Mouse (Mus musculus) heart, postnatal 36 days (tissue): Measurements from ENCODE around the gene B4galt3. TPM values are rescaled to one million over a fixed set of nuclear protein-coding genes. Genes with fewer than 3 reads are reported as not detected.
"Not testable (repeated sequence)": the region's sequence is repeated elsewhere in the genome, so short reads cannot be mapped to it uniquely, and the experiment has no call there.

Experiments
- DNase-seq, 2 experiments: peaks; one replicate each; pipeline ENCODE4 v3.0.0; 2021 to 2022
- intact Hi-C: fragments of 180-260 bp; cut with DNase I; formaldehyde crosslinking; loops from one replicate; pipeline ENCODE4 v1.15.1; 2025
- total RNA-seq, 2 experiments: library from RNA; stranded (reverse); gene quantifications; 2 replicates each; pipeline ENCODE4 v1.2.3; 2021

Gene B4galt3
- total RNA-seq, 2 experiments from 2014 or later = 14.5 to 19.7 TPM

DNA sequence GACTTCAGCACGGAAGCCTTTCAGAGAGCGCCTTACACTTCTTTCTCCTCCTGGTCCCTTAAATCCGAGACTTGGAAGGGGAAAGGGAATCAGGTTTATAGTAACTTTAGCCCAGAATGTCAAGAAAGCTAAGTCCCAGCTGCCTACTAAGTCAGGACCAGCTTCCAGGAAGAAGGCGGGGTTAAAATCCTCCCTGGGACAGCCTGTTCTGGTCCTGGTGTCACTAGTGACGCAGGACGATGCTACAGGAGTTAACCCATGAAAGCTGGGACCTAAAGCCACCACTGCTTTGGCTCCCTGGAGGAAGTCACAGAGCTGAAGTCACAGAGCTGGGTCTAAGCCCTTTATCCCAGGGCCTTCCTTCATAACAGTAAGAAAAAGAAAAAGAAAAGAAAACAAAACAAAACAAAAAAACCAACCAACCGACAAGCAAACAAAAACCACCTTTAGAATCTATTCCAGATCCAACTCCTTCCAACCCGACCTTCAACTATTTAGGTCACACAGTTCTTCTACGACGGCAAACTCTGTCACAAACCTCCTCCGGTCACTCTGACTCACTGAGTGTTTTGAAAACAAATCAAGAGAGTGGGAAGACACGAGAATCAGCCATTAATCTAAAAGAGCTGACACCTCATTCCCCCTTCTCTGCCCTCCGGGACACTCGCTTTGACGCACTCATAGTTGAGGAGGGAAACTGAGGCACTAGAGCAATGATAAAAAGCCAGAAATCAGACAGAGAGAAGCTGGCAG is 30.0 kb upstream of the B4galt3 start:
- intact Hi-C loops = no loop called here

GRCm38 (mm10) chr1:171240911-171241310 is 29.2 kb upstream of the B4galt3 start:
- intact Hi-C loops = no loop called here
- no peak for DNase-seq

More for the DNA sequence above, 30.0 kb upstream of the B4galt3 start:
- peak; percentile 52 to 56 for DNase-seq

DNA sequence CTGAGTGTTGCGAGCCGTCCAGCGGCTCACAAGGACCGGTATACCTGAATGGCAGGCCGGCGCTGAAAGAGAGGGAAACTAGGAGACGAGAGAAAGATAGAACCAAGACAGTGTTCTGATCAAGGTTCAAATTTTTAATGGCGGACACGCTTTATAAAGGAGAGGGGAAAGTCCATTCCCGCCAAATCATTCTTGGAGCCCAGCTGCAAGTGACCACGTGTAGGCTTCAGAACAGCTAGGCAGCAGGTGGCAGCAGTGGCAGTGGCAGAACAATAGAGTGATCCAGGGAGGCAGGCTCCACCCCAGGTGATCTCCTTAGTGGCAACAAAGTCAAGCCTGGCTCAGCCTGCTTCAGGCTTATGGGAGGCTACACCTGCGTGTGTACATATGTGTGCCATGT is 28.2 kb upstream of the B4galt3 start:
- DNase-seq, intact Hi-C loops: not testable (repeated sequence)

- intact Hi-C loops = loop anchor here (5.0 kb wide), 1 partner anchor 87 kb away; no protein-coding TSS in a partner anchor
These were observed 24.8 kb upstream of the B4galt3 start for GRCm38 (mm10) chr1:171245353-171245752.

GRCm38 (mm10) chr1:171246709-171247452 is 23.2 kb upstream of the B4galt3 start:
- intact Hi-C loops = loop anchor here (2.0 to 5.0 kb wide), 3 partner anchors 24 to 85 kb away; partner anchors contain the start of genes B4galt3 and Tomm40l
- DNase-seq = peak; percentile 96 to 97

More at GRCm38 (mm10) chr1:171245353-171245752, 24.8 kb upstream of the B4galt3 start:
- DNase-seq = no peak

DNA sequence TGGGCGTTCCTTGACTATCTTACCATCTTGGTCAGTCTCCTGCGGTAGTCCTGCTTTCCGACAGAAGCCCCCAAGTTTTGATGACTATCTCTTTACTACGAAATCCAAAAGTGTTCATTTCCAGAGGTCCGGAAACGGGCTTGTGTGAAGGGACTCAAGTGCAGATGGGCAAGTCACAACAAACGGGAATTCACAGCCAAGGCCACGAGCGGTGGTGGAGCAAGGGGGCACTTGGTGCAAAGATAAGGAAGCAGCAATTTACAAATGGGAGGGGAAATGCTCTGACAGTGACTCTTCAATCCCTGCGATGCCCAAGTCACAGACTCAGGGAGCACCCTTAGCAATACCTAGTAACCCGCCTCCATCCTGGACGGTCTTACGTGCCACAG is 22.7 kb upstream of the B4galt3 start:
- DNase-seq = no peak
- intact Hi-C loops = loop anchor here (2.0 to 5.0 kb wide), 3 partner anchors 23 to 85 kb away; partner anchors contain the start of genes B4galt3 and Tomm40l

DNA sequence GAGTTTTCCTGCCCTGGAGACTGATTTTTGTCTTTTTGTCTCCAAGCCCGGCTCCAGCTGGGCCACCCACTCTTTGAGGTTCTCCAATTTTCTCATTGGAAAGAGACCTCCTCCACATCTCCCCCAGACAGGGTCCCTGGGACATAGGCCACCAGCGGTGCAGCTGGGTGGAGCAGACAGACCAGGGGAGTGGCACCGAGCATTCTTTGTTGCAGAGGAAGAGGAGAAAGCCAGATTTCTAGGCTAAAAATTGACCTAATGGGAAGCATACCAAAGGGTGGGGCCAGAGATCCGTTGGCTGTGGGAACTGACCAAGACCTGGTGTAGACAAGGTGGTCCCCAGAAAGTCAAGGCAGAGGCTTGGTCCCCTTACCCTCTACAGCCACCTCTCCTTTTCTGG is 22.2 kb upstream of the B4galt3 start:
- no peak for DNase-seq

DNA sequence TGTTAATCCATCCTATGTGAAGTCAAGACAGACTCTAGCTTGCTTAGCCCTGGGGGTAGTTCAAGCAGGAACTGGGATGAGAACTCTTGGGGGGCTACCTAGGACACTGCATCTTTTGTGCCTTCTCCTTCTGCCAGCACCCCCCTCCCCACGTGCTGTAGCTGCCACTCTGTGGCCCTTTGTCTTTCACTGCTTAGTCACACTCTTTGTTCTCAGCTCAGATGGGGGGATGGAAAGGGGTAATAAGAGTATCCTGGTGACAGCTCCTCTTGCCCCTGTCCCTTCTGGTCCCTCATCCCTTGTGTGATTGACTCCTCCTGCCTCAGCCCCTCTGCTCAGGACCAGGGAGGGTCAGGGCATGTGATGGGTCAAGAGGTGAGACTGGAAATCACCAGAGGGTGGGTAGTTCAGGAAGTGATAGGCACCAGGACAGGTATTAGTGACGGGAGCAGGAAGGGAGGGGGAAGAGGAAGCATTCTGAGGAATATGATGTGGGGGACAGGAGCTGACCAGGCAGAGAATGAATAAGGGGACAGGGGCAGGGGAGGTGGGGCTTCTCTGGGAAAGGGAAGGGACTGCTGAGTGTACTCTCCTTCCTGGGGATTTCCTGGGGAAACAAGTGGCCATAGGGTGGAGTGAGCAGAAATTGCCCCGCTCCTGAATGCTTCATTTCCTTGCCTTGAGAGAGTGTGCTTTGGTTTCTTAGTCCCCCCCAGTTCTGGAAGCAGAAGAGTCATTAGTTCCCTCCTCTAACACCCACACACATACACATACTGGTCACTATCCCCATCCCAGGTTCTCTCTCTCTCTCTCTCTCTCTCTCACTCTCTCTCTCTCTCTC is 21.5 kb upstream of the B4galt3 start:
- no peak for DNase-seq
- intact Hi-C loops = loop anchor here (5.0 kb wide), 1 partner anchor 84 kb away; no protein-coding TSS in a partner anchor

More for the DNA sequence above, 22.2 kb upstream of the B4galt3 start:
- intact Hi-C loops = loop anchor here (2.0 to 5.0 kb wide), 3 partner anchors 23 to 84 kb away; partner anchors contain the start of genes B4galt3 and Tomm40l

DNA sequence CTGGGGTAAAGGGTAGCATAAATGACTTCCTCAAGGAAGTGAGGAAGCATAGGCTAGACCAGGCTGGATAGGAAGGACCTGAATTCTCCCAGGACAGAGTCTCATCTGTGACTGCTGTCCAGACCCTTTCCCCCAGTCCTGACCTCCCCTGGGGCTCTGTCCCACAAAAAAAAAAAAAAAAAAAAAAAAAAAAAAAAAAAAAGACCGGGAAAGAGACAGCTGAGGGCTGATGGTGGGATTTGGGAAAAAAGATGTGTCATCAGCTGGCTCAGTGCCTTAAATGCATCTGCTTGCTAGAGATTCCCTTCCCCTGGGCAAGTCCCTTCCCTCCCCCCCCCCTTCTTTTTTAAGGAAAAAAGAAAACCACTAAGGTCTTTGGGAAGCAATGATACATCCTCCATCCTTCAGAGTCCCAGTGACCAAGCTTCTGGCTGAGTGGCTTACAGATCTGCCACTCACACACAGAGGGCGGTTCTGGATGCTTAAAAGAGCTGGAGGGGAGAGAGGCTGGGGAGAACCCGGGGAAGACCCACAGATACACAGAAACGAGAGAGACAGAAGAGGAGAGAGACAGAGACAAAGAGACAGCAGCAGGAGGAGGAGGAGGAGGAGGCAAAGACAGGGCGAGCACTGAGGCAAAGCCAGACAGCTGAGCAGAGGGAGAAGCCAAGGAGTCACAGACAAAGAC is 20.1 kb upstream of the B4galt3 start, which contains the start of gene Adamts4:
TSS of gene Adamts4 (plus strand) at position 509 of the 688 bp plus-strand sequence.
- intact Hi-C loops = loop anchor here (5.0 kb wide), 1 partner anchor 82 kb away; no protein-coding TSS in a partner anchor
- peak; percentile 55 to 62 for DNase-seq

GRCm38 (mm10) chr1:171250680-171251593 is 19.2 kb upstream of the B4galt3 start, which contains the start of gene Ndufs2:
TSS of gene Ndufs2 (minus strand) at chr1:171251388.
- intact Hi-C loops = no loop called here

DNA sequence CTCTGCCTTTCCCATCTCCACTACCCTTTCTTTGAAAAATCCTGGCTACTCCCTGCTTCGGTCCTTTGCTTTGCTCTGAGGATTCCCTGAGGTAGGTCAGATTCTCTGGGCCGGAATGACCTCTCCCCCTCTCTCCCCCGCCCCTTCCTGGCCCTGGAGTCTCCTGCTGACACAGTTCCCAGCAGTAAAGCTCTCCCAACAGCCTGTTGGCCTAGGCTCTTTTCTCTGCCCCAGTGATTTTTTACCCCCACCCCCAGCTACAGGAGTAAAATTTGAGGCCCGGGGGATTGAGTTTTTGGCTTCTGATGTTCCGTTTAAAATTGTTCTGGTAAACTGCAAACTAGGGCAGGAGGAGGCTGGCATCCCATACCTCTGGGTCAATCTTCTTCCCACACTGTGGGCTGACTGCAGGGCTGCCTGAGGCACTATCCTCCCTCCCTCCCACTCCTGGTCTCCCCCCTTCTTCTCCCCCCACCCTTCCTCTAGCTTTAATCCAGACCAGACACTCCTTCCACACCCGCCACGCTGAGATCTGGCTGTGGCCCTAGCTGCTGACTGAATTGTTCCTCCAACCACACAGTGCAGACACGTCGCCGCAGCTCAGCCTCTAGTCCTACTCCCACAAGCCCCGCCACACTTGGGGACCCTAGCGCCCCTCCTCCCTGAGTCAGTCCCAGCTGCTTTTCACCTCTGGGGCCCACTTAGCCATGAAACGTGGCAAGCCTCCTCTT is 18.4 kb upstream of the B4galt3 start:
- DNase-seq = no peak
- intact Hi-C loops = no loop called here

More at GRCm38 (mm10) chr1:171250680-171251593, 19.2 kb upstream of the B4galt3 start, which contains the start of gene Ndufs2:
- DNase-seq = no peak

- intact Hi-C loops = no loop called here
- no peak for DNase-seq
These were observed 17.7 kb upstream of the B4galt3 start for GRCm38 (mm10) chr1:171252415-171252814.

DNA sequence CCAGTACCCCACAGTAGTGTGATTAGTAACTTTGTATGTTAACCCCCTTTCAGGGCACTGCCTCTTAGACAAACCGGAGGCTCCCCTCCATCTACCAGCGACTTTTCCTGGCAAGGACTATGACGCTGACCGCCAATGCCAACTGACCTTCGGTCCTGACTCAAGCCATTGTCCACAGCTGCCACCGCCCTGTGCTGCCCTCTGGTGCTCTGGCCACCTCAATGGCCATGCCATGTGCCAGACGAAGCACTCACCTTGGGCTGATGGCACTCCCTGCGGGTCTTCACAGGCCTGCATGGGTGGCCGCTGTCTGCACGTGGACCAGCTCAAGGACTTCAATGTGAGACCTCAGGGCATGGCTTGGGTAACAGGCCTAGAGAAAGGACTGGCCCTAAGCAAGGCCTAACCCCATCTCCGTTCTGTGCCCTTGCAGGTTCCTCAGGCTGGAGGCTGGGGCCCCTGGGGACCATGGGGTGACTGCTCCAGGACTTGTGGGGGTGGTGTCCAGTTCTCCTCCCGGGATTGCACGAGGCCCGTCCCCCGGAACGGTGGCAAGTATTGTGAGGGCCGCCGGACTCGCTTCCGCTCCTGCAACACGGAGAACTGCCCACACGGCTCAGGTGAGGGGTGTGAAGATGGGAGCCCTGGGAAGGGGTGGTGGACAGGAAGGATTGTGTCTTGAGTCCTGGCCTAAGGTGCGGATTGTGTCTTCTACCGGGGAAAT is 13.9 kb upstream of the B4galt3 start:
- intact Hi-C loops = loop anchor here (2.0 kb wide), 2 partner anchors 33 to 145 kb away; partner anchors contain the start of gene Tomm40l
- DNase-seq = no peak

DNA sequence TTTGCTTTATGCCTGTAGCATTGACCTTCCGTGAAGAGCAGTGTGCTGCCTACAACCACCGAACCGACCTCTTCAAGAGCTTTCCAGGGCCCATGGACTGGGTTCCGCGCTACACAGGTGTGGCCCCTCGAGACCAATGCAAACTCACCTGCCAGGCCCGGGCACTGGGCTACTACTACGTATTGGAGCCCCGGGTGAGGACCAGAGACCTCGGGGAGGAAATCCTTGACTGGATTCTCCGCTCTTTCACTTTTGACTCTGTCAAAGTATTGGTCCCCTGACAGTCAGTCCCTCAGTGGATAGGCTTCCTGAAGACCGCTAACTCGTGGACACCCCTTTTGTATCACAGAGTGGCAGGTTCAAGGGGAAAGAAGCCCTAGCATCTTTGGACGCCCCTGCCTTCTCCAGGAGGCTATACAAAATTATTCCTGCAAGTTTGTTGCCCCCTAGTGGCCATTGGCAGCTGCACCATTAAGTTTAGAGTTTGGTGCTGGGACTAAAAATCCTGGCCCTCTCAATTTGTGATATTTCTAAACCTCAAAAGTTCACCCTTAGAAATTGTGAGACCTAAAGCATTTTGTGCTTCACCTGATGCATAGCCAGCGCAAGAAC is 13.1 kb upstream of the B4galt3 start:
- DNase-seq = peak; percentile 67 to 68
- intact Hi-C loops = loop anchor here (2.0 kb wide), 2 partner anchors 34 to 146 kb away; partner anchors contain the start of gene Tomm40l

GRCm38 (mm10) chr1:171257781-171258180 is 12.3 kb upstream of the B4galt3 start:
- intact Hi-C loops = loop anchor here (2.0 kb wide), 2 partner anchors 35 to 147 kb away; partner anchors contain the start of gene Tomm40l
- no peak for DNase-seq

- intact Hi-C loops = no loop called here
- no peak for DNase-seq
These were observed 11.2 kb upstream of the B4galt3 start for GRCm38 (mm10) chr1:171258921-171259320.
